Mouse (Mus musculus) MEL (cell line): ENCODE data around the gene Gpx6. TPM values are rescaled to one million over a fixed set of nuclear protein-coding genes. Genes with fewer than 3 reads are reported as not detected.

Experiments
- DNase-seq: peaks from one replicate; pipeline ENCODE4 v3.0.0; 2011; ENCODE audit warnings: low read depth, low spot score
- H3K27ac ChIP-seq: 2 replicates; pipeline ENCODE4 v1.5.1; 2012; ENCODE audit warnings: low read depth, mild to moderate bottlenecking, control low read depth, low read length, moderate library complexity; ENCODE audit not compliant: control insufficient read depth
- H3K27me3 ChIP-seq, 2 experiments: fragments of 150-350 bp in 1 of 2; sonication (generic) in 1 of 2; 2 replicates each; pipeline ENCODE4 v1.6.1; 2012; ENCODE audit warnings: low read length in 2 of 2, mild to moderate bottlenecking in 2 of 2, improper control_type of control experiment in 1 of 2, moderate library complexity in 1 of 2; ENCODE audit not compliant: insufficient read depth in 2 of 2, control insufficient read depth in 1 of 2
- H3K36me3 ChIP-seq, 2 experiments: 2 replicates each; pipeline ENCODE4 v1.6.1; 2012 to 2014; ENCODE audit warnings: low read length in 2 of 2, improper control_type of control experiment in 1 of 2, inconsistent platforms in 1 of 2, mild to moderate bottlenecking in 1 of 2; ENCODE audit not compliant: insufficient read depth in 2 of 2, control insufficient read depth in 1 of 2
- H3K4me1 ChIP-seq, 2 experiments: fragments of 150-350 bp in 1 of 2; sonication (generic) in 1 of 2; 2 replicates each; pipeline ENCODE4 v1.6.1; 2012; ENCODE audit warnings: low read length in 2 of 2, improper control_type of control experiment in 1 of 2, mild to moderate bottlenecking in 1 of 2; ENCODE audit not compliant: insufficient read depth in 2 of 2, control insufficient read depth in 1 of 2
- H3K4me3 ChIP-seq, 2 experiments: fragments of 150-350 bp in 1 of 2; sonication (generic) in 1 of 2; 2 replicates each; pipeline ENCODE4 v1.5.1; 2012; ENCODE audit warnings: low read depth in 2 of 2, low read length in 2 of 2, mild to moderate bottlenecking in 2 of 2, moderate library complexity in 2 of 2, control low read depth in 1 of 2, improper control_type of control experiment in 1 of 2; ENCODE audit not compliant: control insufficient read depth in 1 of 2, insufficient read depth in 1 of 2
- H3K79me2 ChIP-seq: 2 replicates; pipeline ENCODE4 v1.6.1; 2012; ENCODE audit warnings: mild to moderate bottlenecking, low read length, moderate library complexity; ENCODE audit not compliant: control insufficient read depth, poor library complexity, insufficient read depth
- H3K9ac ChIP-seq: 2 replicates; pipeline ENCODE4 v1.6.1; 2012; ENCODE audit warnings: low read depth, mild to moderate bottlenecking, control low read depth, low read length, moderate library complexity; ENCODE audit not compliant: control insufficient read depth, poor library complexity, severe bottlenecking
- H3K9me3 ChIP-seq: fragments of 150-350 bp; sonication (generic); replicated peaks from 2 replicates; pipeline ENCODE4 v1.6.1; 2012; ENCODE audit warnings: mild to moderate bottlenecking, low read length, improper control_type of control experiment, moderate library complexity; ENCODE audit not compliant: insufficient read depth
- BHLHE40 ChIP-seq: IDR thresholded peaks from 2 replicates; pipeline ENCODE4 v1.6.1; 2012; ENCODE audit warnings: low read depth, mild to moderate bottlenecking, inconsistent platforms, low read length, improper control_type of control experiment, borderline replicate concordance
- CHD1 ChIP-seq: IDR thresholded peaks from 2 replicates; pipeline ENCODE4 v1.6.1; 2012; ENCODE audit warnings: low read depth, mild to moderate bottlenecking, inconsistent platforms, low read length, improper control_type of control experiment
- CHD2 ChIP-seq: IDR thresholded peaks from 2 replicates; pipeline ENCODE4 v1.6.1; 2011; ENCODE audit warnings: low read length, improper control_type of control experiment
- CTCF ChIP-seq, 3 experiments: IDR thresholded peaks in 2 of 3; conservative IDR thresholded peaks in 1 of 3; 2 replicates each; pipeline ENCODE4 v1.5.1; 2011 to 2012; ENCODE audit warnings: low read length in 3 of 3, low read depth in 2 of 3, mild to moderate bottlenecking in 2 of 3, improper control_type of control experiment in 1 of 3, inconsistent platforms in 1 of 3, mixed read lengths in 1 of 3, moderate library complexity in 1 of 3; ENCODE audit not compliant: control insufficient read depth in 1 of 3, insufficient read depth in 1 of 3, poor library complexity in 1 of 3, severe bottlenecking in 1 of 3
- E2F4 ChIP-seq: IDR thresholded peaks from 2 replicates; pipeline ENCODE4 v1.6.1; 2011; ENCODE audit warnings: low read depth, low read length, improper control_type of control experiment, borderline replicate concordance
- ELF1 ChIP-seq: IDR thresholded peaks from 2 replicates; pipeline ENCODE4 v1.6.1; 2014; ENCODE audit warnings: low read depth, mild to moderate bottlenecking, inconsistent platforms, low read length, improper control_type of control experiment, moderate library complexity
- EP300 ChIP-seq, 2 experiments: IDR thresholded peaks; 2 replicates each; pipeline ENCODE4 v1.6.1; 2011; ENCODE audit warnings: improper control_type of control experiment in 2 of 2, low read length in 2 of 2, low read depth in 1 of 2, mild to moderate bottlenecking in 1 of 2
- ETS1 ChIP-seq: IDR thresholded peaks from 2 replicates; pipeline ENCODE4 v1.6.1; 2012; ENCODE audit warnings: low read depth, mild to moderate bottlenecking, inconsistent platforms, low read length, improper control_type of control experiment, moderate library complexity
- GABPA ChIP-seq: IDR thresholded peaks from 2 replicates; pipeline ENCODE4 v1.6.1; 2012; ENCODE audit warnings: low read depth, mild to moderate bottlenecking, inconsistent platforms, low read length, improper control_type of control experiment, moderate library complexity
- GATA1 ChIP-seq: IDR thresholded peaks from 2 replicates; pipeline ENCODE4 v1.6.1; 2011; ENCODE audit warnings: low read depth, low read length, improper control_type of control experiment
- JUND ChIP-seq: IDR thresholded peaks from 2 replicates; pipeline ENCODE4 v1.6.1; 2011; ENCODE audit warnings: low read depth, mild to moderate bottlenecking, improper control_type of control experiment, low read length
- KAT2A ChIP-seq: conservative IDR thresholded peaks from 2 replicates; pipeline ENCODE4 v1.6.1; 2012; ENCODE audit warnings: low read depth, low read length, improper control_type of control experiment, inconsistent platforms
- MAFK ChIP-seq: IDR thresholded peaks from 2 replicates; pipeline ENCODE4 v1.6.1; 2011; ENCODE audit warnings: low read depth, mild to moderate bottlenecking, low read length, improper control_type of control experiment, borderline replicate concordance
- MAX ChIP-seq: IDR thresholded peaks from 2 replicates; pipeline ENCODE4 v1.6.1; 2011; ENCODE audit warnings: low read length, improper control_type of control experiment
- MAZ ChIP-seq: IDR thresholded peaks from 2 replicates; pipeline ENCODE4 v1.6.1; 2012; ENCODE audit warnings: low read depth, mild to moderate bottlenecking, inconsistent platforms, low read length, improper control_type of control experiment
- MEF2A ChIP-seq: IDR thresholded peaks from 2 replicates; pipeline ENCODE4 v1.6.1; 2014; ENCODE audit warnings: low read depth, mild to moderate bottlenecking, inconsistent platforms, low read length, improper control_type of control experiment; ENCODE audit not compliant: poor library complexity, insufficient replicate concordance, severe bottlenecking; ENCODE audit errors: extremely low read depth
- MXI1 ChIP-seq: IDR thresholded peaks from 2 replicates; pipeline ENCODE4 v1.6.1; 2011; ENCODE audit warnings: mild to moderate bottlenecking, low read depth, low read length, improper control_type of control experiment
- MYB ChIP-seq: IDR thresholded peaks from 2 replicates; pipeline ENCODE4 v1.6.1; 2011; ENCODE audit warnings: mild to moderate bottlenecking, low read depth, low read length, improper control_type of control experiment
- MYC ChIP-seq: IDR thresholded peaks from 2 replicates; pipeline ENCODE4 v1.6.1; 2011; ENCODE audit warnings: low read depth, mild to moderate bottlenecking, low read length, improper control_type of control experiment, moderate library complexity
- NELFE ChIP-seq: IDR thresholded peaks from 2 replicates; pipeline ENCODE4 v1.6.1; 2011; ENCODE audit warnings: low read depth, low read length, improper control_type of control experiment
- NRF1 ChIP-seq: IDR thresholded peaks from 2 replicates; pipeline ENCODE4 v1.6.1; 2014; ENCODE audit warnings: low read depth, mild to moderate bottlenecking, inconsistent platforms, low read length, improper control_type of control experiment, moderate library complexity; ENCODE audit not compliant: poor library complexity, insufficient read depth, severe bottlenecking
- POLR2A ChIP-seq, 2 experiments: IDR thresholded peaks; 2 replicates each; pipeline ENCODE4 v1.6.1; 2011 to 2012; ENCODE audit warnings: low read length in 2 of 2, mild to moderate bottlenecking in 2 of 2, control low read depth in 1 of 2, improper control_type of control experiment in 1 of 2, low read depth in 1 of 2, moderate library complexity in 1 of 2; ENCODE audit not compliant: control insufficient read depth in 1 of 2, insufficient read depth in 1 of 2, poor library complexity in 1 of 2
- POLR2AphosphoS2 ChIP-seq: IDR thresholded peaks from 2 replicates; pipeline ENCODE4 v1.6.1; 2011; ENCODE audit warnings: low read length, improper control_type of control experiment
- POLR2AphosphoS5 ChIP-seq: IDR thresholded peaks from 2 replicates; pipeline ENCODE4 v1.6.1; 2012; ENCODE audit warnings: low read depth, borderline replicate concordance, mild to moderate bottlenecking, inconsistent platforms, low read length, moderate library complexity, mixed read lengths
- RAD21 ChIP-seq: IDR thresholded peaks from 2 replicates; pipeline ENCODE4 v1.6.1; 2011; ENCODE audit warnings: mild to moderate bottlenecking, low read depth, low read length, improper control_type of control experiment
- RCOR1 ChIP-seq: IDR thresholded peaks from 2 replicates; pipeline ENCODE4 v1.6.1; 2012; ENCODE audit warnings: low read depth, mild to moderate bottlenecking, inconsistent platforms, low read length, improper control_type of control experiment
- SIN3A ChIP-seq: IDR thresholded peaks from 2 replicates; pipeline ENCODE4 v1.6.1; 2012; ENCODE audit warnings: low read length, improper control_type of control experiment, inconsistent platforms
- SMC3 ChIP-seq: IDR thresholded peaks from 2 replicates; pipeline ENCODE4 v1.6.1; 2011; ENCODE audit warnings: low read depth, low read length, improper control_type of control experiment
- TAL1 ChIP-seq: IDR thresholded peaks from 2 replicates; pipeline ENCODE4 v1.6.1; 2012; ENCODE audit warnings: mild to moderate bottlenecking, inconsistent platforms, low read length, moderate library complexity, mixed read lengths
- TBP ChIP-seq: IDR thresholded peaks from 2 replicates; pipeline ENCODE4 v1.8.0; 2011; ENCODE audit warnings: low read depth, low read length, improper control_type of control experiment
- TCF12 ChIP-seq: IDR thresholded peaks from 2 replicates; pipeline ENCODE4 v1.6.1; 2014; ENCODE audit warnings: low read depth, mild to moderate bottlenecking, inconsistent platforms, low read length, improper control_type of control experiment, moderate library complexity
- UBTF ChIP-seq: IDR thresholded peaks from 2 replicates; pipeline ENCODE4 v1.6.1; 2012; ENCODE audit warnings: low read depth, mild to moderate bottlenecking, inconsistent platforms, low read length, improper control_type of control experiment, moderate library complexity, borderline replicate concordance; ENCODE audit not compliant: insufficient read depth
- USF1 ChIP-seq: IDR thresholded peaks from 2 replicates; pipeline ENCODE4 v1.6.1; 2014; ENCODE audit warnings: low read depth, mild to moderate bottlenecking, inconsistent platforms, low read length, improper control_type of control experiment, moderate library complexity
- USF2 ChIP-seq, 2 experiments: IDR thresholded peaks; 2 replicates each; pipeline ENCODE4 v1.6.1; 2011 to 2012; ENCODE audit warnings: improper control_type of control experiment in 2 of 2, low read length in 2 of 2, borderline replicate concordance in 1 of 2, inconsistent platforms in 1 of 2, low read depth in 1 of 2, mild to moderate bottlenecking in 1 of 2; ENCODE audit not compliant: insufficient read depth in 1 of 2
- ZC3H11A ChIP-seq: IDR thresholded peaks from 2 replicates; pipeline ENCODE4 v1.6.1; 2012; ENCODE audit warnings: low read depth, mild to moderate bottlenecking, inconsistent platforms, low read length, improper control_type of control experiment
- ZKSCAN1 ChIP-seq: IDR thresholded peaks from 2 replicates; pipeline ENCODE4 v1.6.1; 2012; ENCODE audit warnings: low read depth, mild to moderate bottlenecking, inconsistent platforms, low read length, improper control_type of control experiment, moderate library complexity
- ZMIZ1 ChIP-seq: IDR thresholded peaks from 2 replicates; pipeline ENCODE4 v1.6.1; 2012; ENCODE audit warnings: low read depth, mild to moderate bottlenecking, inconsistent platforms, low read length, improper control_type of control experiment, moderate library complexity
- polyA plus RNA-seq, 2 experiments: library from polyadenylated mRNA; stranded (reverse) in 1 of 2; unstranded in 1 of 2; fragments of >175 nt in 1 of 2; fragments of >200 nt in 1 of 2; gene quantifications; 2 replicates each; pipeline versions ENCODE4 v1.2.1 to v1.2.4; 2012; ENCODE audit warnings: low replicate concordance in 2 of 2, low read depth in 1 of 2; ENCODE audit not compliant: insufficient read length in 2 of 2, insufficient read depth in 1 of 2, missing spikeins in 1 of 2
- total RNA-seq: library from RNA; depleted of rRNA; stranded (reverse); fragments of 300-350 nt; gene quantifications from 2 replicates; pipeline ENCODE4 v1.2.3, GENCODE M21; 2012

Gpx6 gene
- total and polyA plus RNA-seq, 3 experiments = not detected

- no peaks in the 10 kb centered on the region for H3K9me3 ChIP-seq
- peaks cover 0 to 8% of the 10 kb centered on the region in 2 experiments; a peak in 2 of 4 replicates for H3K4me1 ChIP-seq
- DNase-seq = peak; percentile 82
- no peak overlapping the region for H3K27ac ChIP-seq
- H3K79me2 ChIP-seq = no peaks in the 10 kb centered on the region
- H3K36me3 ChIP-seq = peaks cover 0 to 8% of the 10 kb centered on the region in 2 experiments; a peak in 2 of 4 replicates
- H3K27me3 ChIP-seq = no peaks in the 10 kb centered on the region
- peak overlapping the region; percentile 35 to 59 for H3K4me3 ChIP-seq
- peak overlapping the region; percentile 21; the same call in 1 of the 2 replicates for H3K9ac ChIP-seq
- TF ChIP-seq CHD1 = no peak
- no peak for TF ChIP-seq GABPA
- TF ChIP-seq MAZ = no peak
- TF ChIP-seq UBTF = no peak
- no peak for TF ChIP-seq POLR2AphosphoS2
- no peak for TF ChIP-seq MAX
- no peak for TF ChIP-seq USF1
- TF ChIP-seq POLR2A (IDR thresholded peaks at IDR 0.05; ENCODE audit: control insufficient read depth in 1 of 2, insufficient read depth in 1 of 2, low read depth in 1 of 2, low read length in 2 of 2, poor library complexity in 1 of 2) = no peak
- TF ChIP-seq NELFE = no peak
- TF ChIP-seq EP300 (IDR thresholded peaks at IDR 0.05; ENCODE audit: low read depth in 1 of 2, low read length in 2 of 2) = peak in 1 of 2 experiments; percentile 45; a peak in 1 of 4 replicates
- TF ChIP-seq ZC3H11A = peak; percentile 14; the same call in 1 of the 2 replicates
- TF ChIP-seq ZMIZ1 = no peak
- no peak for TF ChIP-seq BHLHE40
- TF ChIP-seq MEF2A = no peak
- TF ChIP-seq TAL1 = no peak
- TF ChIP-seq RAD21 = peak; percentile 68
- no peak for TF ChIP-seq POLR2AphosphoS5
- no peak for TF ChIP-seq MYC
- peak; percentile 29; the same call in 1 of the 2 replicates for TF ChIP-seq GATA1
- TF ChIP-seq USF2 (IDR thresholded peaks at IDR 0.05; ENCODE audit: borderline replicate concordance in 1 of 2, insufficient read depth in 1 of 2, low read depth in 1 of 2, low read length in 2 of 2) = no peak
- TF ChIP-seq ELF1 = 0 out of 2 replicates have a peak, but pooled peaks have one; percentile 3
- peak; percentile 98 for TF ChIP-seq RCOR1
- no peak for TF ChIP-seq CHD2
- no peak for TF ChIP-seq JUND
- peak; percentile 96 for TF ChIP-seq MAFK
- TF ChIP-seq MXI1 = no peak
- no peak for TF ChIP-seq KAT2A
- no peak for TF ChIP-seq NRF1
- TF ChIP-seq ZKSCAN1 = no peak
- TF ChIP-seq SIN3A = no peak
- TF ChIP-seq TCF12 = no peak
- no peak for TF ChIP-seq MYB
- TF ChIP-seq TBP = peak; percentile 100
- no peak for TF ChIP-seq ETS1
- peak; percentile 59 to 82 (median 79) for TF ChIP-seq CTCF (IDR thresholded peaks at IDR 0.05 in 2 of 3, conservative IDR thresholded peaks at IDR 0.05 in 1 of 3; ENCODE audit: control insufficient read depth in 1 of 3, insufficient read depth in 1 of 3, low read depth in 2 of 3, low read length in 3 of 3, poor library complexity in 1 of 3, severe bottlenecking in 1 of 3)
- TF ChIP-seq SMC3 = peak; percentile 51
- TF ChIP-seq E2F4 = 0 out of 2 replicates have a peak, but pooled peaks have one; percentile 56
Measured at GRCm38 (mm10) chr13:21326657-21327211, 14.8 kb downstream of the Gpx6 start.
